Mouse (Mus musculus) testis, adult 2 months (tissue): ENCODE results near the gene Atg2b.

ENCODE experiments used
- CTCF ChIP-seq: fragments of 200-500 bp; IDR thresholded peaks from 2 replicates; pipeline ENCODE4 v1.5.1; 2012; ENCODE audit warnings: low read depth, mild to moderate bottlenecking, inconsistent platforms, low read length, moderate library complexity; ENCODE audit not compliant: control insufficient read depth, insufficient read depth, insufficient replicate concordance
- POLR2A ChIP-seq: fragments of 200-500 bp; IDR thresholded peaks from 2 replicates; pipeline ENCODE4 v1.6.1; 2012; ENCODE audit warnings: low read depth, mild to moderate bottlenecking, inconsistent platforms, low read length, moderate library complexity; ENCODE audit not compliant: control insufficient read depth

- TF ChIP-seq POLR2A (no peak), CTCF (peak; percentile 96)
These were observed 100.2 kb downstream of the Atg2b start for GRCm38 (mm10) chr12:105584851-105585250.
